Mouse (Mus musculus): Measurements from ENCODE around the gene Gm47841.

Gm47841 gene

DNA sequence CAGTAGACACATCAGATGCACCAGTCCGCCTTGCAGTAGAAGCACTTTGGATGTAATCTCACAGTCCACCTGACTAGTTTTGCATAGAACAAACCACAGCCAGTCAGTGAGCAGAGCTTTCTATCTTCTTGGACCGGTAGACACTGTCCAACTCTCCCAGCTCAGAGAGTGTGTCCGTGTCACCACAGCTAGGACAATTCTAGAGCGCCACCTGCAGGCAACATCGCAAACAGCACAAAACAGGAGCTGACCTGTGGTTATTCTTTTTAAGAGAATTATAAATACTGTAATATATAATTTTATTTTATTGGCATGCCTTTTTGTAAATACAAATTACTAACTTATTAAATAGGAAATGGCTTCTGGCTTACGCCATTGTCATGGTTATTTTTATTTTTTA, 4.6 kb downstream of the Gm47841 start:
- peak; percentile 79 for DNase-seq (ENCODE audit: low spot score)

DNA sequence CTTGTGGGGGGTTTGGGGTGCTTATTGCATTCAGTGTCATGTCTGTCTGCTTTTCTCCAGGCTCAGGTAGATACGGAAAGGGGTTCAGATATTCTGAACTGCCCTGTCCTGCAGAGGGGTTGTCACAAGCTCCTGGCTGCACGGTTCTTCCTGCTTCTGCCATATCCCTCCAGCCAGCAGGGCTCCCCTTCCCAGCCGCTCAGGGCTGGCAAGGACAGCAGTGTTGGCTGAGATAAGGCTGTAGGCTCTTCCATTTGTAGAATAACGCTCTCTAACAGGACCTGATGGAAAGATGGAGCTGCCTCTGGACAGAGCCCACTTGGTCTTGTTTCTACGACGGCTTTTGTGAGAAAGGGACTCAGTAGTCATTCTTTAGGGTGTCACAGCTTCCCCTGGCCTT, 5.2 kb downstream of the Gm47841 start:
- DNase-seq (ENCODE audit: low spot score), result no peak

DNA sequence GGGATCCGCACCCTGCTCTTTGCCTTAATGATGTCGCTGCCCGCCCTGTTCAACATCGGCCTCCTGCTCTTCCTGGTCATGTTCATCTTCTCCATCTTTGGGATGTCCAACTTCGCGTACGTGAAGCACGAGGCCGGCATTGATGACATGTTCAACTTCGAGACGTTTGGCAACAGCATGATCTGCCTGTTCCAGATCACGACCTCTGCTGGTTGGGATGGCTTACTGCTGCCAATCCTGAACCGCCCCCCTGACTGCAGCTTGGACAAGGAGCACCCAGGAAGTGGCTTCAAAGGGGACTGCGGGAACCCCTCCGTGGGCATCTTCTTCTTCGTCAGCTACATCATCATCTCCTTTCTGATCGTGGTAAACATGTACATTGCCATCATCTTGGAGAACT, 7.5 kb downstream of the Gm47841 start:
- DNase-seq (ENCODE audit: low spot score), result no peak

DNA sequence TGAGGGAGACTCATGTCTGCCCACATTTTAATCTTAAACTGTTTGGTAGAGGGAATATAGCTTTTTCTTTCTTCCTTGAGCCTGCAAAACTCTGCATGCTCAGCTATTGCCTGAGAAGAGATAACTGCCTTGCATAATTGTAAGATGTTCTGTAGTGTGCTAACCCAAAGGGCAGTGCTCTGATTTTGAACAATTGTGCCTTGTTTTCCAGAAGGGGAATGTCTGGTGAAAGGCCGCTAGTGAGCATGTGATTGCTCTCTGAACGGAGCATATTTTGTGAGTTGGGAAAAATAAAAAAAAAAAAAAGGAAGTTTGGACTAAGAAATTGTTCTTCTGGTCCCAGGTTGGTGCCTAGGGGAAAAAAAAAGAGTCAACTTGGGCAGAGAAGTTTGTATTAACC, 18.2 kb downstream of the Gm47841 start:
- no peak for DNase-seq (ENCODE audit: low spot score)

DNA sequence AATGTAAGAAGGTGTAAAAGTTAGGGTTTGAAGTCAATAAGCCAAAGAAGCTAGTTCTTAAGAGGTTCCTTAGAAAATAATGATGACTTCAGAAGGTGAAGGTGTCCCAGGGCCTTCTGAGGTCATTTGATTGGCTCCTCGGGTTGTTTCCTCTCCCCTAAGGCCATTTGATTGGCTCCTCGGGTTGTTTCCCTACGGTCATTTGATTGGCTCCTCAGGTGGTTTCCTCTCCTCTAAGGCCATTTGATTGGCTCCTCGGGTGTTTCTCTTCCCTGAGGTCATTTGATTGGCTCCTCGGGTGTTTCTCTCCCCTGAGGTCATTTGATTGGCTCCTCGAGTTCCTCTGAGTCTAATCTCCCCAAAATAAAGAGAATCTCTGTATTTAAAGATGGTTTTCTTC, 35.8 kb downstream of the Gm47841 start:
- no peak for DNase-seq (ENCODE audit: low spot score)

DNA sequence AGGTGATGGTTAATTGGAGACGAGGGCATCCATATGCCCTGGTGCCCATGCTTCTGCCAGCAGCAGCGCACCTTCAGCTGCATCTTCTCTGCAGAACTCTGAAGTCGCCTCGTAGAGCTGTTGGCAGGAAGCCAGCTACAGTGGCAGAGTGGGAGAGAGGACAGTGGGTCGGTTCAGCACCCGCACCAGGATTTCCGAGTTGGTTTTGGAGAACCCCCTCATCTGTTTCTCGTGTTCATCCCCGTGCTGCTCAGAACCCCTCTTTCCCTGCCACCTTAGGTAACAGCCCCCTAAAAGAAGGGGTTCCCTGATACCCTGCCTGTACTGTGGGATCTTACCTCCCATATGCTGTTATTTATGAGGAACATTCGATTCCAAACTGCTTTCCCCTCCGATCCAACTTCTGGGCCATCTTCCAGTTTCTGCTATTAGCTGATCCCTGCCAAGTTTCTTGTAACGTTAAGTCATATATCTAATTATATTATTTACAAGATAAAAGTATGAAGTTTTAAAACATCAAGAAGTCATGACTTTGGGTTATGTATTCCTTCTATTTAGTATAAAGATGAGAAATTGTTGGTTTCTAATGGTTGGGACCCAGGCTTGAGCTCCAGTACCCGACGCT, 38.7 kb downstream of the Gm47841 start:
- DNase-seq (ENCODE audit: low spot score), result peak; percentile 41

DNA sequence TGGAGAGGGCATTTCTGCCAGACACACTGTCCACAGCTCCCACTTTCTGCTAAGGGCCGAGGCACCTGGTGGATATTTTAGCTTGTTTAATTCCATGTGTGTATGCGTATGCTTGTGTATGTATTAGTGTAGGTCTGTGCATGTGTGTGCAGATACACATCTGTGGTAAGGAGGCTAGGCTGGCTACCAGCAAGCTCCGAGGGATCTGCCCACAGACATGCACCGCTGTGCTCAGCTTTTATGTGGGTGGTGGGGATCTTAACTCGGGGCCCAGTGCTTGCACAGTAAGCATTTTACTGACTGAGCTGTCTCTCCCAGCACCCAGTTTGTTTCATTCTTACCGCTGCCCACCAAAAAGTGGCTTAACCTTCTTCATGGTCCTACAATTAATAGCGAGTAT, 40.0 kb downstream of the Gm47841 start:
- DNase-seq (ENCODE audit: low spot score), result no peak

DNA sequence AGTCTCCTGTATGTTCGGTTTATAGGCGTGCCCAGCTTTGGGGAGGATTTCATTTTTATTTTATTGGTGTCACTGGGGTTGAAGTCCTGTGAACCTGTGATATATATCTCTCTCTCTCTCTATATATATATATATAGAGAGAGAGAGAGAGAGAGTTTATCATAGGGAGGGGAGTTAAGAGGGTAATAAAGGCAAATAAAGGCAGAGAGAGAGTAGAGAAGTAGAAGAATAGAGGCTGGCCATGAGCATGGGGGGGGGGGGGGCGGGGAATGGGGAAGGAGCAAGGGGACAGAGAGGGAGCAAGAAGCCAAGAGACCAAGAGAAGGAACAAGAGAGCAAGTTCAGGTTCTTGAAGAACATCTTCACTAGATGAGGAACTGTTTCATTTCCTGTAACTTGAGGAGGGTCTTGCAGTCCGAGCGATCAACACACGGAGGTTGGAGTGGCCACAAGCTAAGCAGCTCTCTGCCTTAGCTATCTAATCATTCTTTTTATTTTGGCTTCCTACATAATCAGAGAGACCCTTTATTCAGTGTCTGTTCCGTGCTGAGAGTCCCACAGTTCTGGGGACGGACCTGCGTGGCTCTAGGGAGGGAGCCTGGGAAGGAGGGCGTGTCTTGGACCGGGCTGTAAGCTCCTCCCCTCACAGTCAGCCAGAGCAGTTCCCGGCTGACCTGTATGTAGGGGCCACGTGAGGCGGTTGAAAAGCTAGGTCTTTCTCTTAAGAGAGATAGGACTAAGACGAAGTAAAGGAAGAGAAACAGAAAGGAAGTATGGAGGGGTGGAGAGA, 40.8 kb downstream of the Gm47841 start:
- DNase-seq (ENCODE audit: low spot score), result no peak

DNA sequence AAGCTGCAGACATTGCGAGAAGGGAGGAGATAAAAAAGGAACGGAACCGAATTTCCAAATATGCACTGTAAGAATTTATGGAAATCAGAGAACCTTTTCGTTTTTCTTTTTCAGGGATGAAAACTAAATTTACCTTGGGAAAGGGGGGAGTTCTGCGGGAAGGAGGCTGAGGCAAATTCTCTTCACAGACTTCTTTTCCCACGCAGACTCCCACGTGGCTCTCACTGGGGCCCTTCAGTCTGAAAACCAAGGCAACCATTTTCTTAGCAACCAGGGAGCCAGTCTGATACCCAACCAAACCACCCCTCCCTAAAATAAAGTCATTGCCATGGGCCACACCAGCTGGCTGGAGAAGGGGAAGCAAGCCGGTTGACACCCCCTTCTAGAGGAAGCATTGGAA, 41.5 kb downstream of the Gm47841 start:
- no peak for DNase-seq (ENCODE audit: low spot score)

DNA sequence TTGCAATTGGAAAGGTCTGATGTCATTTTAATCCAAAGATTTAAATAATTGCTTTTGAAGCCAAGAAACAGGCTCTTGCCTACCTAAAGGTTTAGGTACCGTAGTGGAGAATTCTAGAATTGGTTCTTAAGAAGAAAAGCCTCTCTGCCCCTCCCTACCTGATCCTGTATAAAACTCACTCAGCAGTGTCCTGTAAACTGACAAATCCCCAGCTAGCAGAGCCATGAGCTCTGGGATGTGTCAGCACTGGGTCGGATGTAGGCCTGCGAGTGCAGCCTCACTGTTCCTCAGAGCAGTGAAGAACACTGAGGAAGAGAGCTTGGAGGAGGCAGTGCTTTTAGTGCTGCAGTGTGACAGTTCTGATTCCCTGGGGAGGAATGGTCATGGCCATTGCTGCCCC, 42.7 kb downstream of the Gm47841 start:
- DNase-seq (ENCODE audit: low spot score), result no peak

DNA sequence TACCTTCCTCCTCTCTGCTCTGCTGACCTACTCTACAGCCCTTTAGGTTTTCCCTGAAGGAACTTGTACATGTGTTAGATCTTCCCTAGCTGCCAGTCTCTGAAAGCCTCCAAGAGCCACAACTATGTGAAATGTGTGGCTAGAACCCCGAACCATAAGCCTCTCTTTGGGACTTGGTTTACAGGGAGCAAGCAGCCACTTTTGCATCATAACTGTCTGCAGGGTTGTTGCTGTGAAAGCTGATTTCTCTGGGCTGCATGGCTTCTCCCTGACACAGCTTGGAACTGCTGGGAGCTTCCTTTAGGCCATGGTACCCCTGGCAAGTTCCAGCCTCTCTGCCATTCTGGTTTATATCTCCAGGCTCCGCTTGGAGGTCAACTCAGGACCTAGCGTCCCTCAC, 44.7 kb downstream of the Gm47841 start:
- DNase-seq (ENCODE audit: low spot score), result no peak

DNA sequence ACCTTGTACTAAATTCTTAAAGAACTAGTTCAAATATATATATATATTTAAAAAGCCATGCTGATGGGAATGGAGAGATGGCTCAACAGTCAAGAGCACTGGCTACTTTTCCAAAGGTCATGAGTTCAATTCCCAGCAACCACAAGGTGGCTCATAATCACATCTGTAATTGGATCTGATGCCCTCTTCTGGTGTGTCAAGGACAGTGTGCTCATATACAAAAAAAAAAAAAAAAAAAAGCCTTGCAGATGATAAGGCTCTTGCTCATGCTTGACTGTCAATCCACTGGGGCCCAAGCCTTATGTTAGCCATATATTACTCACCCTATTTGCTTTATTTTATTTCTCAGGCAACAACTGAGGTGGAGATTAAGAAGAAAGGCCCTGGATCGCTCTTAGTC, 45.5 kb downstream of the Gm47841 start:
- no peak for DNase-seq (ENCODE audit: low spot score)

DNA sequence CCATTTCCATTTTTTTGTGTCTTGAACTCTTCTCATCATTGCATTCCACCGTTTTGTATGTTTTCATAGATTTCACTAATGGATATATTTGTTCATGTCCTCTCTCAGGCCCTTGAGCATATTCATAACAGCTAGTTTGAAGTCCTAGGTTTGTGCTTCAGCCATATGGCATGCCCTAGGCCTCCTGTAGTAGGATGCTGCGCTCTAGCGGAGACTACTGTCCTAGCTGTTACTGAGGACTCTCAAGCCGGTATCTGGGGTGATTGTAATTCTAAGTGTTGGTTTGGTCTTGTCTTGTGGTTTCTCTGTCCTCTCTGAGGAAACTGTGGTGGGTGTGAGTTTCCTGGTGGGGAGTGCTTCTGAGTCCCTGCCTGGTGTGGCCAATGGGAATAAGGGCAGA, 50.1 kb downstream of the Gm47841 start:
- peak; percentile 54 for DNase-seq (ENCODE audit: low spot score)
